Mouse (Mus musculus): ENCODE data around the gene Smtnl2.

- 0 out of 2 replicates have a peak, but pooled peaks have one; percentile 10 for TF ChIP-seq CTCF (IDR thresholded peaks at IDR 0.05)
- peak; percentile 81; the same call in 1 of the 2 replicates for TF ChIP-seq EP300 (IDR thresholded peaks at IDR 0.05; ENCODE audit: insufficient read depth, low read depth, low read length)
These were observed 29.6 kb upstream of the Smtnl2 start, which contains the start of gene Mybbp1a for GRCm38 (mm10) chr11:72440965-72441664.

All from heart, adult 2 months (tissue).